Mouse (Mus musculus): ENCODE results near the gene H2-Q10. TPM values are rescaled to one million over a fixed set of nuclear protein-coding genes. Genes with fewer than 3 reads are reported as not detected.
A peak's percentile ranks its signal among the peaks of the same experiment; 100 is the strongest.
"Not testable (repeated sequence)": the region's sequence is repeated elsewhere in the genome, so short reads cannot be mapped to it uniquely, and the experiment has no call there.

H2-Q10 gene
- total and polyA plus RNA-seq, 2 experiments from 2014 or later = 0.40 to 1.2 TPM

DNA sequence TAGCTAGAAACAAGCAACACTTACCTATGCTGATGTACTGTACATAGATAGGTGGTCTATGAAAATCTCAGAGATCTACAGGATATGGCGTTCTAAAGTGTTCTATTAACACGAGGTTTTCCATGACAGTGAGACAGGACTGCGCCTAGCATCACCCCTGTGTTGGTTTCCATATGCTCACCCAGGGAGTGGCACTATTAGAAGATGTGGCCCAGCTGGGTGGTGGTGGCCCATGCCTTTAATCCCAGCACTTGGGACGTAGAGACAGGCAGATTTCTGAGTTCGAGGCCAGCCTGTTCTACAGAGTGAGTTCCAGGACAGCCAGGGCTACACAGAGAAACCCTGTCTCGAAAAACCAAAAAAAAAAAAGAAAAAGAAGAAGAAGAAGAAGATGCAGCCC lies 39.2 kb upstream of the H2-Q10 start:
- not testable (repeated sequence) for H3K27me3 ChIP-seq (ENCODE audit: insufficient read depth, low read length); H3K27ac ChIP-seq (ENCODE audit: low read depth, low read length); H3K4me2 ChIP-seq (ENCODE audit: low read depth); H3K36me3 ChIP-seq (ENCODE audit: insufficient read depth); H3K9me3 ChIP-seq (ENCODE audit: low read length); H3K9ac ChIP-seq; DNase-seq; ATAC-seq; H3K4me1 ChIP-seq (ENCODE audit: insufficient read depth); H3K4me3 ChIP-seq (ENCODE audit: low read depth, low read length)
- WGBS = 87% methylated on average over 6 of the region's 6 CpGs

DNA sequence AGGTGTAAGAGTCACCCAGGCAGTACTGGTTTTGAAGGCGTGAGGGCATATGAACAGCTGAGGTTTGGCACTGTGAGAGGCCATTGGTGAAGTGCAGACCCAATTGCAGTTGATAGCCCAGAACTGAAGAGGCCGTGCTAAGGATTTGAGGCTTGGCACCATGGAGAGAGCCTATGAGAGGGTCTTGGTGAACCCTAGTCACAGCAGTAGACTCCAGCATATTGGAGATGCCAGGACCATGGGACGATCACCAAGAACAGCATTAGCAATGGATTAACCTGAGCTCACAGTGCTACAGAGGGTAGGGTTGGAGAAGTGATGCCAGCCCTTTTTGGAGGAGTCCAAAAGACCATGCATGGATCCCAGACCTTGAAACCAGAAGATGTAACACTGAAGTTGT lies 37.7 kb upstream of the H2-Q10 start:
- H3K27me3 ChIP-seq (ENCODE audit: insufficient read depth, low read length); H3K9ac ChIP-seq; H3K27ac ChIP-seq (ENCODE audit: low read depth, low read length); DNase-seq; H3K9me3 ChIP-seq (ENCODE audit: low read length); H3K4me3 ChIP-seq (ENCODE audit: low read depth, low read length); H3K36me3 ChIP-seq (ENCODE audit: insufficient read depth); ATAC-seq; H3K4me1 ChIP-seq (ENCODE audit: insufficient read depth); H3K4me2 ChIP-seq (ENCODE audit: low read depth): not testable (repeated sequence)
- 85% methylated on average over 2 of the region's 3 CpGs for WGBS

DNA sequence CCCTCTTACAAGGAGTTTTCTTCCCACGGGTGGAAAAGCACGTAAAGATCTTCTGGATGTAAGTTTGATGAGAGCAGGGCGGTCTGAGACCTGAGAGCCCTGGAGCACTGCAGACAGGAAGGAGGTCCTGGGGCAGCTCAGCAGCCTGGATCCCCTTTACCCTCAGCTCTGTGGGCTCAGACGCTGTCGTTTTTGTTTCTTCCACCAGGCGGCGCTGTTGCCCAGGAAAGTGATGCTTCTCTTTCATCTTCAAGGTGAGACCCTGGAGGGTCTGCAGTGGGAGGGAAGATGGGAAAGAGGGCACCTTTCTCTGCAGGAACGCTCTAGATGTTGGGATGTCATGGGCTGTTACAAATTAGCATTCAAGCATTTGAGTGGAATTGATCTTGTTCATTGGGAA lies 35.1 kb upstream of the H2-Q10 start:
- H3K9me3 ChIP-seq (ENCODE audit: low read length) = not testable (repeated sequence)
- DNase-seq = peak; percentile 59
- WGBS = 7% methylated on average over 8 of the region's 8 CpGs

DNA sequence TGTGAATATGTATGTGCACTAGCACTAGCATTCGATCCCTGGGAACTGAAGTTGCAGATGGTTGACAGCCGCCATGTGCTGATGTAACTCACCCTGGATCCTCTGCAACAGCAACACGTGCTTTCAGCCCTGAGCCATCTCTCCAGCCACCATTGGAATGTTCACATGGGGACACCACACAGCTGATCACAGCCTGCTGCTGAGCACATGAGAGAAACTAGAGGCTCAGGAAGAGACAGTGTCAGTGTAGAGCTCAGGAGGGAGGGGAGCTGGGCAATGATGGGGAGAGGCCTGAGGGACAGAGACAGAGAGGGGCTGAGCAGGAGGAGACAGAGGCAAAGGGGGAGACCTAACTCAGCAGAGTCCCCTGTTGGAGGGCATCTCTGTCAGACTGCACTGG lies 34.3 kb upstream of the H2-Q10 start:
- H3K36me3 ChIP-seq (ENCODE audit: insufficient read depth); H3K4me2 ChIP-seq (ENCODE audit: low read depth); H3K9me3 ChIP-seq (ENCODE audit: low read length); H3K4me3 ChIP-seq (ENCODE audit: low read depth, low read length); H3K4me1 ChIP-seq (ENCODE audit: insufficient read depth); DNase-seq; ATAC-seq; H3K9ac ChIP-seq; H3K27ac ChIP-seq (ENCODE audit: low read depth, low read length); H3K27me3 ChIP-seq (ENCODE audit: insufficient read depth, low read length): not testable (repeated sequence)
- WGBS = 70% methylated on average over 3 of the region's 3 CpGs

More for the DNA sequence above, 35.1 kb upstream of the H2-Q10 start:
- H3K27ac ChIP-seq (ENCODE audit: low read depth, low read length); H3K27me3 ChIP-seq (ENCODE audit: insufficient read depth, low read length); ATAC-seq; H3K4me3 ChIP-seq (ENCODE audit: low read depth, low read length); H3K9ac ChIP-seq; H3K36me3 ChIP-seq (ENCODE audit: insufficient read depth); H3K4me1 ChIP-seq (ENCODE audit: insufficient read depth); H3K4me2 ChIP-seq (ENCODE audit: low read depth): not testable (repeated sequence)
- TF ChIP-seq CTCF (IDR thresholded peaks at IDR 0.05; ENCODE audit: low read depth) = peak; percentile 78

DNA sequence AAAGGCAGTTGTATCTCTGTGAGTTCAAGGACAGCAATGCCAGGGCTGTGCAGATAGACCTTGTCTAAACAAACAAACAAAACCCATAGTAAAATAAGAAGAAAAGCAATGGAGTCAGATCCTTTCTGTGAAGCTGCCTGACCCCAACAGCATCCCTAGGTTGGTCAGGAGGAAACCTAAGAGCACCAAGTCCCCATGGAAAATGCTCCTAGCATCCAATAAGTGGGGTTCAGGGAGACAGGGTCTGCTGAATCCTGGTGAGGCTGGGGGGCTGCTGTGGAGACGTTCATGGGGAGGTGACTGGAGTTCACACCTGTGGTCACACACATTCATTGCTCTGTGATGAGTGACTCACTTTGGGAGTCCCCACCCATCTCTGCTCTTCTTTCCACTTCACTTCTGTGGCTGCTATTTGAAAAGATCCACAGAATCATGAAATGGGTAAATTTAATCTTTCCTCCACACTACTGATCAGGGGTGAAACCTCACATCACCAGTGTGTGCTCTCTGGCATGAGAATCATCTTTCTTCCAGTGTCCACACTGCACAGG lies 32.4 kb upstream of the H2-Q10 start:
- not testable (repeated sequence) for H3K4me1 ChIP-seq (ENCODE audit: insufficient read depth); DNase-seq; H3K36me3 ChIP-seq (ENCODE audit: insufficient read depth); H3K27ac ChIP-seq (ENCODE audit: low read depth, low read length); ATAC-seq; H3K9ac ChIP-seq; H3K27me3 ChIP-seq (ENCODE audit: insufficient read depth, low read length); H3K4me3 ChIP-seq (ENCODE audit: low read depth, low read length); H3K9me3 ChIP-seq (ENCODE audit: low read length); H3K4me2 ChIP-seq (ENCODE audit: low read depth)
- 65% methylated on average over 1 of the region's 1 CpGs for WGBS

DNA sequence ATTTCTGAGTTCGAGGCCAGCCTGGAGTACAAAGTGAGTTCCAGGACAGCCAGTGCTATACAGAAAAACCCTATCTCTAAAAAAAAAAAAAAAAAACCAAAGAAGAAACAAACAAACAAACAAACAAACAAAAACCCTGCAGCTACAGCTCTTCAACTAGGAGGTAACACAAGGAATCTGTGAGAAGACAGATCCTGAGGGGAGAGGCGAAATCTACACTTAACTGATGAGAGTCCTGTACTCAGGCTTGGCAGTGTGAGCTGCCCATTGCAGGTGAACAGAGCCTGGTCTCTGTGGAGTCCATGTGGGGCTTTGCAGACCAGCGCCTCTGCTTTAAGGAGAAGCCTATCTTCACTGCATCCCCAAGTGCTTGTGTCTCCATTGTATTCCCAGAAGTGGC lies 31.5 kb upstream of the H2-Q10 start:
- not testable (repeated sequence) for H3K4me2 ChIP-seq (ENCODE audit: low read depth); H3K36me3 ChIP-seq (ENCODE audit: insufficient read depth); ATAC-seq; H3K27ac ChIP-seq (ENCODE audit: low read depth, low read length); H3K4me3 ChIP-seq (ENCODE audit: low read depth, low read length); H3K9ac ChIP-seq; H3K27me3 ChIP-seq (ENCODE audit: insufficient read depth, low read length); H3K4me1 ChIP-seq (ENCODE audit: insufficient read depth); H3K9me3 ChIP-seq (ENCODE audit: low read length); DNase-seq
- 84% methylated on average over 1 of the region's 3 CpGs for WGBS

DNA sequence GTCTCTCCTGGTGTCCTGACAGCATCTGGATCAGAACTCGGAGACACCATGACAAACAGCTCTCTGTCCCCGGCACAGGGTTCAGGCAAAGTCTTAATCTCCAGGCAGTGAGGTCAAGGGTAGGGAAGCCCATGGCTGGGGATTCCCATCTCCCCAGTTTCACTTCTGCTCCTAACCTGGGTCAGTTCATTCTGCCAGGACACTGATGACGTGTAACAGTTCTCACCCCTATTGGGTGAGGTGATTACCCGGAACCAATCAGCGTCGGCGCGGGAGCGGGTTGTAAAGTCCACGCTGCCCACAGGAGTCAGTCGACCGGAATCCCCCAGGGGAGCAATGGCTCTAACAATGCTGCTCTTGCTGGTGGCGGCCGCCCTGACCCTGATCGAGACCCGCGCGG lies 31.0 kb upstream of the H2-Q10 start, which contains the start of gene H2-Q7:
Gene H2-Q7, plus strand, starts transcription at position 271 of the 400 bp plus-strand sequence.
- peak within 1 kb of the TSS; percentile 38 for H3K4me3 ChIP-seq (ENCODE audit: low read depth, low read length)
- not testable (repeated sequence) for H3K36me3 ChIP-seq (ENCODE audit: insufficient read depth); H3K4me1 ChIP-seq (ENCODE audit: insufficient read depth); H3K27me3 ChIP-seq (ENCODE audit: insufficient read depth, low read length); H3K27ac ChIP-seq (ENCODE audit: low read depth, low read length); H3K9me3 ChIP-seq (ENCODE audit: low read length)
- H3K4me2 ChIP-seq (ENCODE audit: low read depth) = peak within 1 kb of the TSS; percentile 87
- 3% methylated on average over 18 of the region's 18 CpGs for WGBS
- peak within 1 kb of the TSS; percentile 53 for H3K9ac ChIP-seq
- ATAC-seq (peak; percentile 95), DNase-seq (peak; percentile 41)

DNA sequence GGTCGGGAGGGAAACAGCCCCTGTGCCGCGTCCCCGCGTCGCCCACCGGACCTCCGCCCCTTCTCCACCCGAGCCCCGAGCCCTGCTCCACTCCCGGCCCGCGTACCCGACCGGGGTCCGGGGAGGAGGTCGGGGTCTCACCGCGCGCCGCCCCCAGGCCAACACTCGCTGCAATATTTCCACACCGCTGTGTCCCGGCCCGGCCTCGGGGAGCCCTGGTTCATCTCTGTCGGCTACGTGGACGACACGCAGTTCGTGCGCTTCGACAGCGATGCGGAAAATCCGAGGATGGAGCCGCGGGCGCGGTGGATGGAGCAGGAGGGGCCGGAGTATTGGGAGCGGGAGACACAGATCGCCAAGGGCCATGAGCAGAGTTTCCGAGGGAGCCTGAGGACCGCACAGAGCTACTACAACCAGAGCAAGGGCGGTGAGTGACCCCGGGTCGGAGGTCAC lies 30.6 kb upstream of the H2-Q10 start:
- not testable (repeated sequence) for DNase-seq; H3K27me3 ChIP-seq (ENCODE audit: insufficient read depth, low read length); H3K4me1 ChIP-seq (ENCODE audit: insufficient read depth); H3K9me3 ChIP-seq (ENCODE audit: low read length); H3K36me3 ChIP-seq (ENCODE audit: insufficient read depth); H3K27ac ChIP-seq (ENCODE audit: low read depth, low read length)
- H3K4me3 ChIP-seq (ENCODE audit: low read depth, low read length) = peak overlapping the region; percentile 38
- WGBS = 2% methylated on average over 41 of the region's 48 CpGs
- peak; percentile 61 for ATAC-seq
- H3K9ac ChIP-seq = peak overlapping the region; percentile 53
- H3K4me2 ChIP-seq (ENCODE audit: low read depth) = peak overlapping the region; percentile 87

DNA sequence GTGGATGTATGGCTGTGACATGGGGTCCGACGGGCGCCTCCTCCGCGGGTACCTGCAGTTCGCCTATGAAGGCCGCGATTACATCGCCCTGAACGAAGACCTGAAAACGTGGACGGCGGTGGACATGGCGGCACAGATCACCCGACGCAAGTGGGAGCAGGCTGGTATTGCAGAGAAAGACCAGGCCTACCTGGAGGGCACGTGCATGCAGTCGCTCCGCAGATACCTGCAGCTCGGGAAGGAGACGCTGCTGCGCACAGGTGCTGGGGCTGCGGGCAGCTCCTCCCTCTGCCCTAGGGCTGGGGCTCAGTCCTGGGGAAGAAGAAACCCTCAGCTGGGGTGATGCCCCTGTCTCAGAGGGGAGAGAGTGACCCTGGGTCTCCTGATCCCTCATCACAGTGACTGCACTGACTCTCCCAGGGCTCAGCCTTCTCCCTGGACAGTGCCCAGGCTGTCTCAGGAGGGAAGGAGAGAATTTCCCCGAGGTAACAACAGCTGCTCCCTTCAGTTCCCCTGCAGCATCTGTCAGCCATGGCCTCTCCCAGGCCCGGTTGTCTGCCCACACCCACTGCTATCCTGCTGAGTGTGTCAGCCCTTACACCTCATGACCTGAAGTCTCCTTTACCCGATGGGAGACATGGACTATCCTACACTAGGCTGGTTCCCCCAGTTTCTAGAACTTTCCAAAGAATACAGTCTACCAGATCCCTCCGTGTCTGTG lies 29.8 kb upstream of the H2-Q10 start:
- 55% methylated on average over 27 of the region's 27 CpGs for WGBS
- DNase-seq = not testable (repeated sequence)

DNA sequence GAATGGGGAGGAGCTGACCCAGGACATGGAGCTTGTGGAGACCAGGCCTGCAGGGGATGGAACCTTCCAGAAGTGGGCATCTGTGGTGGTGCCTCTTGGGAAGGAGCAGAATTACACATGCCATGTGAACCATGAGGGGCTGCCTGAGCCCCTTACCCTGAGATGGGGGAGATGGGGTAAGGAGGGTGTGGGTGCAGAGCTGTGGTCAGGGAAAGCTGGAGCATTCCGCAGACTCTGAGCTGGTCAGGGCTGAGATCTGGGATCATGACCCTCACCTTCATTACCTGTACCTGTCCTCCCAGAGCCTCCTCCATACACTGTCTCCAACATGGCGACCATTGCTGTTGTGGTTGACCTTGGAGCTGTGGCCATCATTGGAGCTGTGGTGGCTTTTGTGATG lies 27.5 kb upstream of the H2-Q10 start:
- not testable (repeated sequence) for ATAC-seq; H3K27ac ChIP-seq (ENCODE audit: low read depth, low read length); H3K4me3 ChIP-seq (ENCODE audit: low read depth, low read length); H3K27me3 ChIP-seq (ENCODE audit: insufficient read depth, low read length); H3K9me3 ChIP-seq (ENCODE audit: low read length); H3K36me3 ChIP-seq (ENCODE audit: insufficient read depth); DNase-seq; H3K9ac ChIP-seq; H3K4me2 ChIP-seq (ENCODE audit: low read depth); H3K4me1 ChIP-seq (ENCODE audit: insufficient read depth)
- WGBS = 83% methylated on average over 2 of the region's 2 CpGs

More for the DNA sequence above, 29.8 kb upstream of the H2-Q10 start:
- H3K27me3 ChIP-seq (ENCODE audit: insufficient read depth, low read length); H3K36me3 ChIP-seq (ENCODE audit: insufficient read depth); H3K4me1 ChIP-seq (ENCODE audit: insufficient read depth); ATAC-seq; H3K4me2 ChIP-seq (ENCODE audit: low read depth); H3K9me3 ChIP-seq (ENCODE audit: low read length); H3K27ac ChIP-seq (ENCODE audit: low read depth, low read length); H3K9ac ChIP-seq; H3K4me3 ChIP-seq (ENCODE audit: low read depth, low read length): not testable (repeated sequence)

All from forebrain, postnatal 0 days (tissue).